Mouse (Mus musculus) megakaryocyte, embryonic 14.5 days (primary cell): ENCODE data around the gene Catsper2. TPM values are rescaled to one million over a fixed set of nuclear protein-coding genes. Genes with fewer than 3 reads are reported as not detected.
A peak's percentile ranks its signal among the peaks of the same experiment; 100 is the strongest.
"Not testable (repeated sequence)": the region's sequence is repeated elsewhere in the genome, so short reads cannot be mapped to it uniquely, and the experiment has no call there.

Experiments
- H3K27me3 ChIP-seq: replicated peaks from 2 replicates; pipeline ENCODE3; 2012; ENCODE audit warnings: inconsistent platforms
- H3K36me3 ChIP-seq: replicated peaks from 2 replicates; pipeline ENCODE3; 2012; ENCODE audit warnings: low read length, inconsistent platforms, mixed read lengths
- H3K4me1 ChIP-seq: 2 replicates; pipeline ENCODE4 v1.6.1; 2012; ENCODE audit warnings: inconsistent platforms
- H3K4me3 ChIP-seq: replicated peaks from 2 replicates; pipeline ENCODE3; 2012; ENCODE audit warnings: moderate library complexity, mild to moderate bottlenecking, inconsistent platforms
- H3K9me3 ChIP-seq: 2 replicates; pipeline ENCODE4 v1.6.1; 2012; ENCODE audit warnings: inconsistent platforms
- FLI1 ChIP-seq: IDR thresholded peaks from 2 replicates; pipeline ENCODE4 v1.6.1; 2012; ENCODE audit warnings: low read length, inconsistent platforms, mixed read lengths
- GATA1 ChIP-seq: IDR thresholded peaks from 3 replicates; pipeline ENCODE4 v1.6.1; 2012; ENCODE audit warnings: mixed read lengths, low read length, inconsistent platforms, borderline replicate concordance
- polyA plus RNA-seq: library from polyadenylated mRNA; stranded (reverse); fragments of >175 nt; gene quantifications from 2 replicates; pipeline ENCODE4 v1.2.3, GENCODE M21; 2012; ENCODE audit warnings: low replicate concordance; ENCODE audit not compliant: insufficient read depth

Catsper2 gene
- polyA plus RNA-seq, 1 experiment: 0.10 TPM

DNA sequence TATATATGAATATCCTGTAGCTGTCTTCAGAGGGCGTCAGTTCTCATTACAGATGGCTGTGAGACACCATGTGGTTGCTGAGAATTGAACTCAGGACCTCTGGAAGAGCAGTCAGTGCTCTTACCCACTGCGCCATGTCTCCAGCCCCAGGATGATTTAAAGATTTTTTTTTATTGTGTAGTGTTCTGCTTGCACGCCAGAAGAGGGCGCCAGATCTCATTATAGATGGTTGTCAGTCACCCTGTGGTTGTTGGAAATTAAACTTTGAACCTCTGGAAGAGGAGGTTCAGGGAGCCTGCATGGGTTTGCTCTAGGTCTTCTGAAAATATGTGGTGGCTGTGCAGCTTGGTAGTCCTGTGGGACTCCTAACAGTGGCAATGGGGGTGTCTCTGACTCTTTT, 5.4 kb downstream of the Catsper2 start:
- Histone ChIP-seq H3K36me3 (peaks cover 11% of the 10 kb centered on the region), H3K4me3 (no peak overlapping the region), H3K4me1 (peaks cover 16% of the 10 kb centered on the region; the same call in 1 of the 2 replicates), H3K27me3 (no peaks in the 10 kb centered on the region), H3K9me3 (no peaks in the 10 kb centered on the region)
- TF ChIP-seq GATA1 (no peak), FLI1 (no peak)

DNA sequence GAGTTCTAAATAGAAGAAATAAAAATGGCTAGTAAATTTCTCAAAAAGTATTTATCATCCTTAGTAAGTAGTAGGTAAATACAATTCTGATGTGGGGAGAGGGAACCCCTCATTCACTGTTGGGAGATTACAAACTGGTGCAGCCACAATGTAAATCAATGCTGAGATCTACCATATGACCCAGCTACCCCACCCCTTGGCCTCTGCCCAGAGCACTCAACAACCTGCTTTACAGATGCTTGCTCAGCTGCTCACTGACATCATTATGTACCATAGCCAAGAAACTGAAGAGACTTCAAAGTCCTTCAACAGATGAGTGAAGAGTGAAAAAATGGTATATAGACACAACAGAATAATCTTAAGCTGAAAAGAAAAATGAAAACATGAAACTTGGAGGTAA, 10.3 kb downstream of the Catsper2 start:
- H3K4me3 ChIP-seq: no peak overlapping the region
- H3K9me3 ChIP-seq: no peaks in the 10 kb centered on the region
- H3K27me3 ChIP-seq: no peaks in the 10 kb centered on the region
- no peaks in the 10 kb centered on the region for H3K36me3 ChIP-seq
- peaks cover 3% of the 10 kb centered on the region; the same call in 1 of the 2 replicates for H3K4me1 ChIP-seq
- TF ChIP-seq FLI1 (no peak), GATA1 (no peak)

DNA sequence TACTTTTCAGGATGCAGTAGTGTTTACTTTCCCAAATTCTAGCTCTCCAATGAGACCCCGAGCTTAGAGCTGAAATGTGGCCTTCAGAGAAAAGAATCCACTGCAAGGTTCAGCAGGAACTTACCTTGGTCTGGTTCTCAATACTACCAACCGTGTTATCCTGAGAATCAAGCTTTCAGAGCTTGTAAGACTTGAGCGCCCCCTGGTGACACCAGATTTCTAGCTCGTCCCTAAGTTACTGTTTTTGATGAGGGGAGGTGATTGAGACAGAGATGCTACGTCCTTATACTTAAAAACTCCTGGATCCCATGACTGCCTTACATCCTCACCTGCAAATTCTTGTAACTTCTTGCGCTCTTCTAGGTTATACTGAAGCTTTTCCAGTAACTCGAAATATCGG, 17.0 kb downstream of the Catsper2 start:
- TF ChIP-seq GATA1 (no peak), FLI1 (no peak)
- Histone ChIP-seq H3K36me3 (no peaks in the 10 kb centered on the region), H3K4me1 (peaks cover 7% of the 10 kb centered on the region; the same call in 1 of the 2 replicates), H3K9me3 (no peaks in the 10 kb centered on the region), H3K4me3 (no peak overlapping the region), H3K27me3 (no peaks in the 10 kb centered on the region)

DNA sequence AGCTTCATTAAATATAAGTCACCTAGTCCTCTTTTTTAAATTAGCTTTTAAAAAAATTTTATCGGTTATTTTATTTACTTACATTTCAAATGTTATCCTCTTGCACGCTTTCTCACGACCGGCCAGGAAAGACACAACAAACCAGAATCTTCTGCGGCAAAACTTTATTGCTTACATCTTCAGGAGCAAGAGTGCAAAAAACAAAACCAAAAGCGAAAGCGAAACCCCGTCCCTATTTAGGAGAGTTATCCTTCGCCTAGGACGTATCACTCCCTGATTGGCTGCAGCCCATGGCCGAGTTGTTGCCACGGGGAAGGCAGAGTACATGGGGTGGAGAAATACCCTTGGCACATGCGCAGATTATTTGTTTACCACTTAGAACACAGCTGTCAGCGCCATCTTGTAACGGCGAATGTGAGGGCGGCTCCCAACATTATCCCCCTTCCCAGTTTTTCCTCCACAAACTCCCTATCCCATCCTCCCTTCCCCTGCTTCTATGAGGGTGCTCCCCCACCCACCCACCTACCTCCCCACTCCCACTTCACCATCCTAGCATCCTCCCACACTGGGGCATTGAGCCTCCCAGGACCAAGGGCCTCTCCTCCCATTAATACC, 26.5 kb downstream of the Catsper2 start, which contains the start of gene Strc:
Gene Strc, minus strand, starts transcription at position 208 of the 615 bp plus-strand sequence.
- not testable (repeated sequence) for H3K4me1 ChIP-seq

DNA sequence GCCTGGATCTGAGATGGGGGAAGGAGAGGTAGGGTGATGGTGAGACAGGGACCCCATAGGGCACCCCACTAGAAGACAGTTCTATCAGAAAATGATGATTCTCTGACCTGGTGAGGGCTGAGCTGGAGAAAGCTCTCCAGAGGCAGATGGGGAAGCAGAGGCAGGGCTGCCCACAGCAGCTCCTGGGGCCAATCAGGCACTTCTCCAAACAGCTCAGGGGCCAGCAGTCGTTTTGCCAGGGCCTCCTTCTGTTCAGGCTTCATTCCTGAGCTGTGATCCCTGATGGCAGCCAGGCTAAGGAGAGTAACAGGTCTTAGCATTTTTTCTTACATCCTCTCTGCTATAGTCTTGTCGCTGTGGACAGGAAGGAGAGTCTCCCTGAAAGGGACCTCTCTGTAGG, 38.8 kb downstream of the Catsper2 start:
- TF ChIP-seq FLI1: no peak
- no peak for TF ChIP-seq GATA1
- H3K4me1 ChIP-seq: peaks cover 19% of the 10 kb centered on the region

More for the DNA sequence above, 26.5 kb downstream of the Catsper2 start, which contains the start of gene Strc:
- H3K36me3 ChIP-seq, H3K9me3 ChIP-seq, H3K4me3 ChIP-seq: not testable (repeated sequence)
- H3K27me3 ChIP-seq: peaks cover 14% of the 10 kb centered on the region

DNA sequence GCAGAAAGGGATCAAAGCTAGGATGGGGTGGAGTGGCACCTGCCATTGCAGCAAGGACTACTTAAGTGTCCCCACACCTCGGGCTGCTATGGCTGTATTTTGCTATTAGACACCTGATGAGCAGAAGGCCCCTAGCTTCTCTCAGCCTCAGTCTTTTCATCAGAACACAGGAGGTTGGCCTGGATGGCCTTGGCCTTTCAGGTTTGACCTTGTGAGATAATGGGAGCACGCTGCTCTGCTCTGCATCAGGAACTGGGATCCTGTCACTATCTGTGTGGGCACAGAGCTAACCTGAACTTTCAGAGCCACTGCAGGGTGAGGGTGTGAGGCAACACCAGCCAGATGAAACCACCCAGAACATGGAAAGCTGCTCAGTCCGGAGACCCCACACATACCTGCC, 41.3 kb downstream of the Catsper2 start:
- no peaks in the 10 kb centered on the region for H3K36me3 ChIP-seq
- peak overlapping the region; percentile 11 for H3K4me3 ChIP-seq
- H3K9me3 ChIP-seq: peaks cover 3% of the 10 kb centered on the region; the same call in 1 of the 2 replicates
- TF ChIP-seq FLI1: no peak
- TF ChIP-seq GATA1: no peak
- H3K27me3 ChIP-seq: peaks cover 62% of the 10 kb centered on the region
- H3K4me1 ChIP-seq: peaks cover 34% of the 10 kb centered on the region

More for the DNA sequence above, 38.8 kb downstream of the Catsper2 start:
- H3K9me3 ChIP-seq: no peaks in the 10 kb centered on the region
- H3K27me3 ChIP-seq: peaks cover 74% of the 10 kb centered on the region
- no peak overlapping the region for H3K4me3 ChIP-seq
- no peaks in the 10 kb centered on the region for H3K36me3 ChIP-seq

DNA sequence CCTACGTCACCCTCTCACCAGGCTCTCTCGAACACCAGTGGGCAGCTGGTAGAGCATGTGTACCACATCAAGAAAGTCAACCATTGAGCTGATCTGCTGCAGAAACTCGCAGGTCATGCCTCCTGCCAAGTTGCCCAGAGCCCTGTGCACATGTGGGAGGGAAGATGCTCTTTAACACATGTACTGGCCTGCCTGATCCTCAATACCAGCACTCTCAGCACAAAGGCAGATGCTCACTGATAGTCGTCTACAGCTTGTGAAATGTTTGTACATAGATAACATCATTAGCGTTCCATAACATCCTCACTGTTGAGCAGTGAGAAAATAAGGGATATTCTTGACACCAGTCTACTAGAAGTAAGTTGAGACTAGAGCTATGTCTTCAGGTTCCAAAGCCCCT, 42.7 kb downstream of the Catsper2 start:
- no peak for TF ChIP-seq FLI1
- TF ChIP-seq GATA1: no peak
- Histone ChIP-seq H3K4me3 (no peak overlapping the region), H3K4me1 (peaks cover 34% of the 10 kb centered on the region), H3K9me3 (peaks cover 3% of the 10 kb centered on the region; the same call in 1 of the 2 replicates), H3K36me3 (no peaks in the 10 kb centered on the region), H3K27me3 (peaks cover 55% of the 10 kb centered on the region)

DNA sequence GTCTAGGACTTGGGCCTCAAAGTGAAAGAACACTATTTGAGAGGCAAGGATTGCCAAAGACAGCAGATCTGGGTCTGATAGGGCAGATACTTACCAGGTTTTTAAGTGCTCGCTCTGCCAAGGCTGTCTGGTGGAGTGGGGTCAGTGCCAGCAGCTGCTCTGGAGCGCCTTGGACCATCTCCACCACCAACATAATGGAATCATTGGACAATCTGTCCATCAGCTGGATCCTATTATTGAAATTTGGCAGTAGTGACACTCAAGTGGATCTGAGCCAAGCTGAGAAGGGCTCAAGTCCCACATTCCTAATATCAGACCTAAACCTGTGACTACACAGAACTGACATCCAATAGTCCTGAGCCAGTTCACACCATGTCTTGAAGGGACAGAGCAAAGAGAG, 44.8 kb downstream of the Catsper2 start:
- Histone ChIP-seq H3K27me3 (peaks cover 50% of the 10 kb centered on the region), H3K4me3 (no peak overlapping the region), H3K9me3 (peaks cover 3% of the 10 kb centered on the region; the same call in 1 of the 2 replicates), H3K4me1 (peaks cover 40% of the 10 kb centered on the region), H3K36me3 (no peaks in the 10 kb centered on the region)
- TF ChIP-seq FLI1 (no peak), GATA1 (no peak)

DNA sequence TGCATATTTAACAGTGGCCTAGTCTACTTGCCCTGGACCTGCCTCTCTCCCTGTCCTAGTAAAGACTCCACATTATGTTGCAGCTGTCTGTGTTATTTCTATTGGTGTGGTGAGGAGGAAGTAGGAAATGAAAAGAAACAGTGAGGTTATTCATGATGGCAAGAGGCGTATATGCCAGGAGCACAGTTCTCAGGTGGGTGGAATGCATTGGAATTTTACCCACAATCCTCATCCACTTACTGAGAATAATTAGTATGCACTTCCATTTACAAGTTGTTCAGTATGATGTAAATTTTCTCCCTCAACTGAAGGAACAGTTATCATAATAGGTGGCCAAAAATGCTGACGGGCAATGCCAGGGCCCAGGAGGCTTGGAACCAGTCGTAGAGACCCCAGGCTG, 49.9 kb downstream of the Catsper2 start:
- TF ChIP-seq GATA1 (no peak), FLI1 (no peak)
- Histone ChIP-seq H3K4me3 (no peak overlapping the region), H3K9me3 (no peaks in the 10 kb centered on the region), H3K27me3 (peaks cover 74% of the 10 kb centered on the region), H3K36me3 (no peaks in the 10 kb centered on the region), H3K4me1 (peaks cover 25% of the 10 kb centered on the region)

DNA sequence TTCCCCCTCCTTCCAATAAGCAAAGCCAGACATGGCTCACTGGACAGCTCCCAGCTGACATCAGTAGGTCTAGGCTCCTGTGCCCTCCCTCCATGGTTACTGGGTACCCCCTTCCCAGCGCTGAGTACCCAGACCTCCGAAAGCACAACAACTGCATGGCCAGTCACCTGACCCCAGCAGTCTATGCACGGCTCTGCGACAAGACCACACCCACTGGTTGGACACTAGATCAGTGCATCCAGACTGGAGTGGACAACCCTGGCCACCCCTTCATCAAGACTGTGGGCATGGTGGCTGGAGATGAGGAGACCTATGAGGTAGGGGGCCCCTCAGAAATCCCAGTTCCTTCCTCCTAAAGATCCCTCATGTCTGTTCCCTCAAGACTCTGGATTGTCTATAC, 54.1 kb downstream of the Catsper2 start:
- peaks cover 44% of the 10 kb centered on the region for H3K4me1 ChIP-seq
- TF ChIP-seq FLI1 (no peak), GATA1 (no peak)
- no peak overlapping the region for H3K4me3 ChIP-seq
- no peaks in the 10 kb centered on the region for H3K9me3 ChIP-seq
- H3K36me3 ChIP-seq: no peaks in the 10 kb centered on the region
- peaks cover 73% of the 10 kb centered on the region for H3K27me3 ChIP-seq

DNA sequence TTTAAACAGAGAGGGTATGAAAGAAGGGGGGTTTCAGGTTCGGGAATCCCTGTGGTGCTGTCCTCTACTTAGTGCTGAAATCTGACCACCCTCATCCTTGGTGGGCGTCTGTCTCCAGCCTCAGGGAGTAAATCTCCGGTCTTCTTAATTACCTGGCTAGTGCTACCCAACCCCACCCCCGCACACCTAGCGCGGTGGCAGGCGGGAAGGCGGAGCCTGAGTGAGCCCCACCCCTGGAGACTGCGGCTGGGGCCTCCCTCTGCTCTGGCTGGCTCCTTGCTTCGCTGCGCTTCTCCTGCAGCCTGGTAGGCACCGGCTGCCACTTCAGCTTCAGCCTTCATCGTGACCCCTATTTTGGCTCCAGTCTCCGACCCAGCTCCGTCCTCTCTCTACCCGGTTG, 55.2 kb downstream of the Catsper2 start:
- H3K36me3 ChIP-seq: no peaks in the 10 kb centered on the region
- peaks cover 50% of the 10 kb centered on the region for H3K4me1 ChIP-seq
- TF ChIP-seq FLI1: no peak
- TF ChIP-seq GATA1: no peak
- peak overlapping the region; percentile 80 for H3K4me3 ChIP-seq
- peaks cover 63% of the 10 kb centered on the region for H3K27me3 ChIP-seq
- no peaks in the 10 kb centered on the region for H3K9me3 ChIP-seq

DNA sequence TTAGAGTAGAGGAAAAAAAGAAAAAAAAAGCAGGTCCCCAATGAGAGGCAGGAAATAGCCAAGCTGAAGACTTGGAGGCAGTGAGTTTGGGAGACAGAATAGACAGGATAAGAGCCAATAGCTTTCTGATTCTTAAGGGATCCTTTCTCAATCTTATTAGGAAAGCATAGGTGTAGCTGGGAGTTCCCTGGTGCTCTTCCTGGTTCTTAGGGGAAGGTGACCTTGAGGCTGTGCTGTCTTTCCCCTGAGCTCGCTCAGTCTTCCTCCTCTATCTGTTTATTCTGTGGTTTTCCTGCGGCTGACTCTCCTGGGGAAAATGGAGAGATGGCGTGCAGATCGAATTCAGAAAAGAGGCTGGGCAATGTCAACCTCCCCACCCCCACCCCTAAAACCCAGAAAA, 55.6 kb downstream of the Catsper2 start:
- Histone ChIP-seq H3K27me3 (peaks cover 61% of the 10 kb centered on the region), H3K9me3 (no peaks in the 10 kb centered on the region), H3K4me1 (peaks cover 55% of the 10 kb centered on the region), H3K36me3 (no peaks in the 10 kb centered on the region), H3K4me3 (peak overlapping the region; percentile 44)
- TF ChIP-seq GATA1 (no peak), FLI1 (no peak)
